18 mouse cellular contexts compared by ENCODE assay signal in the genomic region with DNA sequence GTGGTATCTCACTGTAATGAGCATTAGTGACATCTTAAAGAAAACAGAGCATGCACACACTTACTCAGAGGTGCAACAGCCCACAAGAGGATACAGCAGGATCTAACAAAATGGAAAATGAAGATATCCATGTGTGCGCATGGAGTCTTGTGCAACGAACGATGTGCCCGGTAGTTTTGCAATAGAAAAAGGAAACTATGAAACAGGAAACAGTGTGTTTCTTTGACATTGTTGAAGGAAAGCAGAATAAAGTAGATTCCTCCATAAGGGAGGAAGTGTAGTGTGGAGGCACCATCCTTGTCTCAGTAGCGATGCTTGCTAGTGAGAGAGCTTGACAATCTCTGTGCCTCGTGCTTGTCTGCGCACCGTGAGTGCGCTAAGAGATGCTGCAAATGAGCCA.
"Had no signal": no experiment of that assay in that cellular context is flagged by ENCODE, and none has a peak within 500 bp of the region (broad histone marks: within the 10 kb centered on the region; RNA-seq: fewer than 3 reads in every experiment).

No protein-coding gene starts in this region.

- H3K4me1 ChIP-seq: liver, embryonic 13.5 days; liver, embryonic 15.5 days; lung, embryonic 15.5 days; neural tube, embryonic 12.5 days had no signal

- H3K27ac ChIP-seq: liver, embryonic 13.5 days; liver, embryonic 15.5 days; lung, embryonic 15.5 days; midbrain, embryonic 10.5 days; midbrain, embryonic 12.5 days; neural tube, embryonic 12.5 days had no signal

- DNase-seq: liver, embryonic 13.5 days; liver, postnatal 0 days; lung, adult 2 months; lung, postnatal 14 days; lung, postnatal 36 days; midbrain, embryonic 14.5 days; right cerebral cortex, postnatal 14 days; thymus, adult 18-20 months; thymus, postnatal 14 days; thymus, postnatal 36 days had no signal

- H3K4me3 ChIP-seq: liver, embryonic 13.5 days; liver, embryonic 15.5 days; lung, embryonic 15.5 days; midbrain, embryonic 10.5 days; midbrain, embryonic 12.5 days; myocyte; neural tube, embryonic 12.5 days had no signal

- H3K36me3 ChIP-seq: liver, embryonic 13.5 days; liver, embryonic 15.5 days; lung, embryonic 15.5 days; midbrain, embryonic 10.5 days; midbrain, embryonic 12.5 days; neural tube, embryonic 12.5 days had no signal

- H3K27me3 ChIP-seq: liver, embryonic 13.5 days; liver, embryonic 15.5 days; lung, embryonic 15.5 days; midbrain, embryonic 12.5 days; neural tube, embryonic 12.5 days had no signal

- ATAC-seq: liver, postnatal 0 days; lung, postnatal 0 days; midbrain, embryonic 16.5 days had no signal
